Mouse (Mus musculus) stomach, embryonic 14.5 days (tissue): ENCODE data around the gene Acad10. TPM values are rescaled to one million over a fixed set of nuclear protein-coding genes. Genes with fewer than 3 reads are reported as not detected.

ENCODE experiments used
- ATAC-seq: fragments of 200-750 bp; cut with Nextera tagmentation; 2 replicates; pipeline ENCODE4 v1.8.0; 2017; ENCODE audit warnings: low read depth, moderate TSS enrichment; ENCODE audit not compliant: insufficient number of reproducible peaks, insufficient read depth, low FRiP score
- H3K27ac ChIP-seq: fragments of 300-500 bp; sonication (generic); 2 replicates; pipeline ENCODE4 v1.5.1; 2014; ENCODE audit warnings: mild to moderate bottlenecking, low read length, moderate library complexity, mixed read lengths
- H3K27me3 ChIP-seq: fragments of 300-500 bp; sonication (generic); 2 replicates; pipeline ENCODE4 v1.6.1; 2014; ENCODE audit warnings: low read length, control low read depth, mixed read lengths; ENCODE audit not compliant: control insufficient read depth, insufficient read depth
- H3K36me3 ChIP-seq: fragments of 300-500 bp; sonication (generic); 2 replicates; pipeline ENCODE4 v1.6.1; 2014; ENCODE audit warnings: mild to moderate bottlenecking, control low read depth, low read length, moderate library complexity, mixed read lengths; ENCODE audit not compliant: control insufficient read depth, insufficient read depth
- H3K4me1 ChIP-seq: fragments of 300-500 bp; sonication (generic); 2 replicates; pipeline ENCODE4 v1.6.1; 2014; ENCODE audit warnings: low read length, control low read depth, mixed read lengths; ENCODE audit not compliant: control insufficient read depth, insufficient read depth
- H3K4me2 ChIP-seq: fragments of 300-500 bp; sonication (generic); replicated peaks from 2 replicates; pipeline ENCODE4 v1.6.1; 2014; ENCODE audit warnings: low read depth, low read length, control low read depth
- H3K4me3 ChIP-seq: fragments of 300-500 bp; sonication (generic); 2 replicates; pipeline ENCODE4 v1.5.1; 2014; ENCODE audit warnings: low read depth, low read length, control low read depth
- H3K9ac ChIP-seq: fragments of 300-500 bp; sonication (generic); replicated peaks from 2 replicates; pipeline ENCODE4 v1.6.1; 2014; ENCODE audit warnings: low read depth, mild to moderate bottlenecking, control low read depth, low read length, moderate library complexity, mixed read lengths
- H3K9me3 ChIP-seq: fragments of 300-500 bp; sonication (generic); 2 replicates; pipeline ENCODE4 v1.6.1; 2016; ENCODE audit warnings: low read depth, low read length, control low read depth; ENCODE audit not compliant: control insufficient read depth
- WGBS: fragments of 180-500 bp; shearing (Covaris S2); extraction: QIAGEN DNeasy Blood & Tissue Kit; methylation state at CpG from one replicate; pipeline ENCODE4 v1.1.7; 2014; 5-methylcytosine and 5-hydroxymethylcytosine counted together
- polyA plus RNA-seq: library from polyadenylated mRNA; unstranded; fragments of >200 nt; fragmentation: Nextera tagmentation; extraction: Ambion mirVana; gene quantifications from 2 replicates; pipeline ENCODE4 v1.2.1, GENCODE M21; 2014

The Acad10 gene
- polyA plus RNA-seq, 1 experiment from 2014 or later = 2.3 TPM

GRCm38 (mm10) chr5:121597991-121598537 is 62.2 kb downstream of the Acad10 start:
- Histone ChIP-seq H3K9me3 (no peaks in the 10 kb centered on the region), H3K27me3 (no peaks in the 10 kb centered on the region), H3K9ac (no peak overlapping the region), H3K4me2 (no peak overlapping the region), H3K4me1 (0 out of 2 replicates have a peak, but pooled peaks cover 4% of the 10 kb centered on the region), H3K36me3 (no peaks in the 10 kb centered on the region), H3K4me3 (no peak overlapping the region), H3K27ac (peak overlapping the region; percentile 61; the same call in 1 of the 2 replicates)
- no peak for ATAC-seq
- WGBS = 79% methylated on average over 7 of the region's 7 CpGs

GRCm38 (mm10) chr5:121597332-121597731 is 63.0 kb downstream of the Acad10 start:
- no peaks in the 10 kb centered on the region for H3K36me3 ChIP-seq
- no peaks in the 10 kb centered on the region for H3K27me3 ChIP-seq
- 0 out of 2 replicates have a peak, but pooled peaks cover 4% of the 10 kb centered on the region for H3K4me1 ChIP-seq
- no peak for ATAC-seq
- H3K4me2 ChIP-seq = no peak overlapping the region
- H3K27ac ChIP-seq = no peak overlapping the region
- WGBS = 62% methylated on average over 4 of the region's 4 CpGs
- no peaks in the 10 kb centered on the region for H3K9me3 ChIP-seq
- H3K4me3 ChIP-seq = no peak overlapping the region
- no peak overlapping the region for H3K9ac ChIP-seq

- no peak overlapping the region for H3K4me2 ChIP-seq
- H3K9me3 ChIP-seq = no peaks in the 10 kb centered on the region
- 72% methylated on average over 6 of the region's 6 CpGs for WGBS
- H3K27me3 ChIP-seq = no peaks in the 10 kb centered on the region
- peaks cover 9% of the 10 kb centered on the region; the same call in 1 of the 2 replicates for H3K4me1 ChIP-seq
- H3K4me3 ChIP-seq = no peak overlapping the region
- ATAC-seq = no peak
- H3K9ac ChIP-seq = no peak overlapping the region
- no peak overlapping the region for H3K27ac ChIP-seq
- no peaks in the 10 kb centered on the region for H3K36me3 ChIP-seq
These were observed 64.1 kb downstream of the Acad10 start for GRCm38 (mm10) chr5:121596226-121596625.

GRCm38 (mm10) chr5:121595758-121596157 is 64.6 kb downstream of the Acad10 start:
- 83% methylated on average over 6 of the region's 6 CpGs for WGBS
- Histone ChIP-seq H3K9me3 (no peaks in the 10 kb centered on the region), H3K9ac (no peak overlapping the region), H3K27me3 (no peaks in the 10 kb centered on the region), H3K4me3 (no peak overlapping the region), H3K4me1 (peaks cover 9% of the 10 kb centered on the region; the same call in 1 of the 2 replicates), H3K4me2 (no peak overlapping the region), H3K36me3 (no peaks in the 10 kb centered on the region), H3K27ac (no peak overlapping the region)
- ATAC-seq = no peak

- H3K4me2 ChIP-seq = no peak overlapping the region
- H3K4me1 ChIP-seq = peaks cover 9% of the 10 kb centered on the region; the same call in 1 of the 2 replicates
- H3K9ac ChIP-seq = no peak overlapping the region
- H3K27ac ChIP-seq = no peak overlapping the region
- H3K27me3 ChIP-seq = no peaks in the 10 kb centered on the region
- ATAC-seq = no peak
- no peak overlapping the region for H3K4me3 ChIP-seq
- WGBS = 84% methylated on average over 6 of the region's 6 CpGs
- H3K9me3 ChIP-seq = no peaks in the 10 kb centered on the region
- H3K36me3 ChIP-seq = no peaks in the 10 kb centered on the region
These were observed 65.5 kb downstream of the Acad10 start for GRCm38 (mm10) chr5:121594714-121595313.

- Histone ChIP-seq H3K27me3 (no peaks in the 10 kb centered on the region), H3K4me2 (peak within 1 kb of the TSS; percentile 95), H3K9me3 (no peaks in the 10 kb centered on the region), H3K4me1 (peaks cover 9% of the 10 kb centered on the region; the same call in 1 of the 2 replicates), H3K36me3 (no peaks in the 10 kb centered on the region), H3K9ac (peak within 1 kb of the TSS; percentile 62), H3K4me3 (peak within 1 kb of the TSS; percentile 71), H3K27ac (peak within 1 kb of the TSS; percentile 74; the same call in 1 of the 2 replicates)
- peak; percentile 84 for ATAC-seq
- 2% methylated on average over 47 of the region's 47 CpGs for WGBS
These were observed 66.6 kb downstream of the Acad10 start, which contains the start of gene Aldh2 for GRCm38 (mm10) chr5:121593451-121594401. TSS of gene Aldh2 (minus strand) at chr5:121593824.

GRCm38 (mm10) chr5:121592816-121593407 is 67.4 kb downstream of the Acad10 start:
- peak; percentile 40; the same call in 1 of the 2 replicates for ATAC-seq
- peaks cover 9% of the 10 kb centered on the region; the same call in 1 of the 2 replicates for H3K4me1 ChIP-seq
- H3K27ac ChIP-seq = peak overlapping the region; percentile 74; the same call in 1 of the 2 replicates
- peak overlapping the region; percentile 95 for H3K4me2 ChIP-seq
- H3K9me3 ChIP-seq = no peaks in the 10 kb centered on the region
- H3K27me3 ChIP-seq = no peaks in the 10 kb centered on the region
- peak overlapping the region; percentile 71 for H3K4me3 ChIP-seq
- no peaks in the 10 kb centered on the region for H3K36me3 ChIP-seq
- 3% methylated on average over 33 of the region's 33 CpGs for WGBS
- H3K9ac ChIP-seq = peak overlapping the region; percentile 62
